Mouse (Mus musculus): ENCODE measurements around the gene Mmp28. TPM values are rescaled to one million over a fixed set of nuclear protein-coding genes. Genes with fewer than 3 reads are reported as not detected.

Gene Mmp28
- total RNA-seq, 2 experiments from 2014 or later = 3.7 to 4.0 TPM

DNA sequence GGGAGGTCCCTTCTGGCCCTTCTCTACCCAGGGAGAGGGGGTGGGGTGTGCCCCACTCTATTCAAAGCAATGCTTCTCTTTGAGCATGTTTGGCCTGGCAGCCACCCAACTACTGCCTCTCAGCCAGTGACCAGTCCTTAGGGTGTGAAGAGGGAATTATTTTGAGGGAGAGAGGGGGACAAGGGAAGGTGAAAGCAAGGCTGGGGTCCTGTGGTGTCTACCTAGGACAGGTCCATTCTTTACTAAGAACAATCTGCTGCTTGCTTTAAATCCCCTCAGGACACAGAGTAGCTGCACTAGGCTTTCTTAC is 14.0 kb downstream of the Mmp28 start:
- DNase-seq = peak; percentile 25
- intact Hi-C loops (cut with DNase I; ENCODE audit: low total_unique reads) = no loop called here

DNA sequence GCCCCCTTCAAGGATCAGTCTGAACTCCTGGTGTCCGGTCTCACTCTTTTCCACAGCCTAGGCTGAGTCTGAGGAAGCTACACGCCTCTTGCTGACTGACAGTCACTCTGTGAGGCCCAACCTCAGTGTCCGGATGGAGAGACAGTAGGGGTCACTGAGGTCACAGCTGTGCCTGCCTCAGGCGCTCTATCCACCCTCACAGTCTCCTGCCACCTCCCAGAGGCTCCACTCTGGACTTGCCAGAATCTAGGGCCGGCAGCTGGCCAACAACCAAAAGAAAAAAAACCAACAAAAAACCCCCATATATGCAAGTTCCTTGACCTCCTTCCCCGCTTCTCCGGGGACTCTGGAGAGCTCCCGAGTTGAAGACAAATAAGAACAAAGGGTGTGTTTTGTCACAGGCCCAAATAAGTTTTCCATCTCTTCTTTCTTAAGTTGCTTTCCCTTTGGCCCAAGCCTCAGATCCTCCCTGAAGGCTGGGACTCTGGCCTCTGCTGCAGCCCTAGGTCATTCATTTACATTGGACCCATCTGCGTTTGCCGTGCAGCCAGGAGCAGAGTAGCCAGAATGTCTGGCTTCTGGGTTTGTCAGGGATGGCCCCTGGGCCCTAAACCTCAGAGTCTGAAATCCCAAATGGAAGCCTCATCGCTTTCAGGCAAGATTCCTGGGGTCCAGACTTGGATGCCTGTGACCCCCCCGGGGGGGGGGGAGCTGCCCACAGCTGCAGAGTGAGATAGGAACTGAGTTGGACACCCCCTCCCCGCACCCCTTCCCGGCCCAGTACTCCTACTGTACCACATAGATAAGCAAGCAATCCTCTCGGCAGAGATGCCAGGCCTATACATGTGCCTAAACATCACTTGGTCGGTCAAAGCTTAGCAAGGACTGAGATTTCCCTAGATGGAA is 14.6 kb downstream of the Mmp28 start:
- DNase-seq = peak; percentile 44
- intact Hi-C loops (cut with DNase I; ENCODE audit: low total_unique reads) = no loop called here

DNA sequence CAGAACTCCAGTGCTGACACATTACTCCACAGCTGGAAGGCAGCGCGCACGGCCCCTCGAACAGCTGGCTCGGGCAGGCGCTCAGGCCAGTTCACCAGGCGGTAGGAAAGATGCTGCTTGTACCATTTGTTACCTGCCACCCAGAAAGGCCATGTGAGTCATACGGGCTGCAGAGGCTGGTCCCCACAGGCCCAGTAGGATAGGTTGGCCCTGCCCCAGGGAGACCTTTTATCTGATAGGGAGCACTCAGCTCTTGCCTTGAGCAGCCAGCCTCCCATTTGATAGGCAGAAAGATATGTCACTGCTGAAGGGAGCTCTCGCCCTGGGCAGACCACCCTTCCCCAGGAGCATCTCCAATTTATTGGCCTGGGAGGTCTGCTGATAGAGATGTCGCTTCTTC is 15.3 kb downstream of the Mmp28 start:
- DNase-seq = peak; percentile 14
- intact Hi-C loops (cut with DNase I; ENCODE audit: low total_unique reads) = no loop called here

DNA sequence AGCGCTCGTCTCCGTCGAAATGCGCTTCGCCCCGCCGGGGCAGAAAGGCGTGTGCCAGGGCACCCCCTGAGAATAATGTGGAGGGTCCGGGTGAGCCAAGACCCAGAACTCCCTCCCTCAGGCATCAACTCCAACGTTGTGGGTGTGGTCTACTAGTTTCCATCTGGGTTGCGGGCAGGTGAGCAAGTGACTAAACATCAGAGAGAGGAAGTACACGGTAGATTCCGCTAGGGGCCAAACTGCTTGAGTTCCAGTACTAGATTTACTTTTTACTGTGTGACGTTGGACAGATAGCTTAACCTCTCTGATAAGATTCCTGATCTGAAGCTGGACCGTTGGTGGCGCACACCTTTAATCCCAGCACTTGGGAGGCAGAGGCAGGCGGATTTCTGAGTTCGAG is 17.9 kb downstream of the Mmp28 start:
- intact Hi-C loops (cut with DNase I; ENCODE audit: low total_unique reads) = no loop called here

DNA sequence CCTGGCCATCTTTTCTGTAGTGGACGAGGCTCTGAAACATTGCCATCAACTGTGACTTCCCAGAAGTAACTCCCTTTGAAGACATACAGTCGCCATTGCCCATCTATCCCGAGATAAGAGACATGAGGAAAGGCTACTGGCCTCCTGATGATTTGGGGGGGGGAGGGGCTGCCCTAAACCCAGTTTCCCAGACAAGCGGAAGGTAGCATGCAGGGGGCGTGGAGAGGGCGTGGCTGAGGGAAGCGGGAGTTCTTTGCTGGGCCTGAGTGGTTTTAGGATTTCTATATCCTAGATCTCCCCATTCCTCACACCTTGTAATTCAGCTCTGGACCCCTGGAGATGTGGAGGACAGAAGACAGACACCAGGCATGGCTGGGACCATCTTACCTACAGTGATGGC is 19.0 kb downstream of the Mmp28 start:
- DNase-seq = no peak
- intact Hi-C loops (cut with DNase I; ENCODE audit: low total_unique reads) = loop anchor here (2.0 kb wide), 1 partner anchor 25 kb away; no protein-coding TSS in a partner anchor

More for the DNA sequence above, 17.9 kb downstream of the Mmp28 start:
- no peak for DNase-seq

DNA sequence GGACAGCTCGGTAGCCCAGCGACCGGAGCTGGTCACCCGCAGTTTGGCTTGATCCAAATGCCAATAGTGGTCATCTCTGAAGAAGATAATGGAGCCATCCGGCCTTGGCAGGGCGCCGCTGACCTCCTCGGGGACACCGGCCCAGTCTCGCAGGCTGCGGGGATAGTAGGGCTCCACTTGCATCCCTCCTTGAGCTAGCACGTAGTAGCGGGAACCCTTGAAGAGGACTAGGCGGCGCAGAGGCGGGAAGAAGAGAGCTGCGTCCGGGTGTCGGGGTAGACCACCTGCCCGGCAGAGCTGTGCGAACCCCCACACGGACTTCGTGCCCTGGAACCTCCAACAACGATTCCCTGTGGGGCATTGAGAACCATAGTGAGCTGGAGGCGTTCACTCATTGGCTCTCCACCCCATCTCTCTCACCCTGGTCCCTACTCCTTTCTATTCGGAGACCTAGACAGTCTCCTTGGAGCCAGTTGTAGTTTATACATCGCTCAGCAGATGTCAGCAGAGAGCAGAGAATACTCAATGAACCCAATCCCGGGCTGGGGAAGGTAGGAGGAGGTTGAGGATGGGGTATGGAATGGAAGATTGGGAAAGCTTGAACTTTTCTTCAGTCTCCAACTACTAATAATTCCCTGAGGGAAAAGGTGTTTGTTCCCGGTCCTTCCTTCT is 20.1 kb downstream of the Mmp28 start:
- intact Hi-C loops (cut with DNase I; ENCODE audit: low total_unique reads) = loop anchor here (2.0 kb wide), 1 partner anchor 26 kb away; no protein-coding TSS in a partner anchor

DNA sequence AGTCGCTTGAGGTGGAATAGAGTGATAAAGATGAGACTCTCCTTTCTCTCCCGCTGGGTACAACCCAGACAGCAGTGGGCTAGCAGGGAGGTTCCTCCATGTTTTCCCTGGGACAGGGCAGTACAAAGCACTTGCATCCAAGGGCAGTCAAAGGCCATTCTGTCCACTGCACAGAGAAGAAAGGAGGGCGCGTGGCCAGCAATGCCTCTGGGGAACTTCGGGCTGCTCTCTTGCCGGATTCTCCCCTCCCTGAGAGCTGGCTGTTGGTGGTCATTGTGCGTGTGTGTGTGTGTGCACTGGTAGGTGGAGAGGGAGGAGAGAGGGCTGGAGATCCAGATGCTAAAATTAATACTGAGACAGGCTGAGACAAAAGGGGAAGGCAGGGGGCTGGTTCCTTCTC is 21.6 kb downstream of the Mmp28 start:
- DNase-seq = peak; percentile 49
- intact Hi-C loops (cut with DNase I; ENCODE audit: low total_unique reads) = no loop called here

More for the DNA sequence above, 20.1 kb downstream of the Mmp28 start:
- DNase-seq = peak; percentile 64

DNA sequence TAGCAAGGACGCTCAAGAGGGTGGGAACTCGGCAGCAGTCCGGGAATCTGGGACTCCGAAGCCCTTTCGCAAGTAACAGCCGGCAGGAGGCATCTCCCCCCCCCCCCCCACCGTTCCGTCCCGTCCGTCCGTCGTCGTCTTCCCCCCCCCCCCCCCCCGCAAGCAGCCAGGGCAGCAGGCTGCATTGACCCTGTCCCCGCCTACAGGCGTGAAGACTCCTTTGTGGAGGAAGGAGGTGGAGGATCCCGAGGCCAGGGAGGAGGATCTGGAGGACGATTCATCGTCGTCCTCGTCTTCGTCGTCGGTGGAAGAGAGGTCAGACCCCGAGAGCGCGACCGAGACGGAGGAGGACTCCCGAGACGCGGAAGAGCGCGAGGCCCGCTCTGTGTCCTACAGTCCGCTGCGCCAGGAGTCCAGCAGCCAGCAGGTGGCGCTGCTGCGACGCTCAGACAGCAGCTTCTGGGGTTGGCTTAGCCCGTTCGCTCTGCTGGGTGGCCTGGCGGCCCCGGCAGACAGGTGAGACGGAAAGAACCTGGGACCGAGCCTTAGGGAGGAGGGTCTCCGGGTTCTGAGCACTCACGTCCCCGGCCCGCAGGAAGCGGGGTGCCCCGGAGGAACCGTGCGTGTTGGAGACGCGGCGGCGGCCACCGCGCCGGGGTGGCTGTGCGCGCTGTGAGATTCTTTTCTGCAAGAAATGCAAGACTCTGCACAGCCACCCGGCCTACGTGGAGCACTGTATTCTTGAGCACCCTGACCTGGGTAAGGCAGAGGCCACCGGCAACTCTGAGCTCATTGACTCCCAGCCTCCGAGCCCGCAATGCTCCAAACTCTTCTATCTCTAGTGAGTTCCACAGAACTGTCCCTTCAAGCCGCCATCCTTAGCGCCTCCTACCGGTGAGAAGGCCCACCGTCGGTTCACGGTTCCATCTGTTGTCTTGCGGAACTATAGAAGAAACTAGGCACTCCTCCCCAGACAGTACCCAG is 22.5 kb downstream of the Mmp28 start:
- intact Hi-C loops (cut with DNase I; ENCODE audit: low total_unique reads) = no loop called here
- peak; percentile 82 for DNase-seq

DNA sequence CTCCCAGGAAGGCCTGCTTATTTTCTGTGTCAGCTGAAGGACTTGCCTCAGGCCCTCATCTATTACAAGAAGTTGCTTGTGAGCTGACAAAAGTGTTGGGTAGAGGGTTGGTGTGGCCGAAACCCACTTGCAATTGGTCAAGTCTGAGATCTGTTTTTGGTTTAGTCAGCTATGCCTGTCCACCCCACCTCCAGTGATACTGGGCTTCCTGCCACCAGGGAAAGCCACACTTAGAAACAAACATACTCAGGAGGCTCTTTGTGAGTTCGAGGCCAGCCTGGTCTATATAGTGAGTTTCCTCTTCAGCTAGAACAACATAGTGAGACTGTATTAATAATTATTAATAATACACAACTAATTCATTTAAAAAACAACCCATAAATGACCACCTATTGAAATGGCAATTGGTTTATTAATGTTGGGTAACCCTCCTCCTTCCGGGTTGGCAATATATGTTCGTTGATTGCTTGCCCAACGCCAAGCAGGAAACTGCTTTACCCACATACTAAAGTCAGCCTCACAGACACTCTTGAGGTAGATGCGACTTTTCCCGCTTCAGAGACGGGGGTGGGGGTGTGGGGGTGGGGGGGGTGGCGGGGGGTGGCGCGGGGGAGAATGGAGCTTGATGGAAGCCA is 23.3 kb downstream of the Mmp28 start:
- DNase-seq = no peak
- intact Hi-C loops (cut with DNase I; ENCODE audit: low total_unique reads) = no loop called here

DNA sequence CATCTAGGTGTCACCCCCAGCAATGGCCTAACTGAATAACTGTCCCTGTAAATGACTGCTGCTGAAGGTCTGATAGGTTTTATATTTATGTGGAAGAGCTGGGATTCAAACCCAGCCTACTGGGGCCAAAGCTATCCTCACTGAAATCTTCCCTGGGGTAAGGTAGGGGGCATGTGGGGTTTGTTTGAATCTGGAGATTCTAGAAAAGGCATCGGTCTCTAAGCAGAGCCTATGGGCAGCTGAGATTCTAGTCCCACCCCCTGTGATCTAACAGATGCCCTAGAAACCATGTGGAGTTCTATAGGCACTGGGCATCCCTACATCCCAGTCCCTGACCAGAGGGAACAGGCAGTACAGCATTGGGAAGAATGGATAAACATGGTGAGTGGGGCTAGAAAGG is 25.5 kb downstream of the Mmp28 start, which contains the start of gene 1700020L24Rik:
1700020L24Rik (plus strand) TSS at position 301 of the 400 bp plus-strand sequence.
- no peak for DNase-seq
- intact Hi-C loops (cut with DNase I; ENCODE audit: low total_unique reads) = no loop called here

DNA sequence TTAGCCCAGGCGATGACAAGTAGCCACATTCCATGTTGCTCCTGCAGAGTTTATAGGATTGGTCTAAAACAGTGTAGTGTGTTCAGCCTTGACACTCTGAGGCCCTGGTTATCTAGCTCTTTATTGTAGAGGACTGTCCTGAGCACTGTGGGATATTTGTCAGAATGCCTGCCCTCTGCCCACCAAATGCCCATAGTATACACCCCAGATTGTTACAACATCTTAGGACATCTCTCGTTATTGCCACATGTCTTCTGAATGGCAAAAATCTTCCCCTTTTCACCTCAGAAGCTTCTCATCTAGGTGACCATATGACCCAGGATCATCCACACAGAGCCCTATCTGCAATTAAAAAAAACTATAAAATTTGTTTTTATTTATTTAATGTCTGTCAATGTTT is 30.3 kb downstream of the Mmp28 start:
- intact Hi-C loops (cut with DNase I; ENCODE audit: low total_unique reads) = no loop called here
- no peak for DNase-seq

DNA sequence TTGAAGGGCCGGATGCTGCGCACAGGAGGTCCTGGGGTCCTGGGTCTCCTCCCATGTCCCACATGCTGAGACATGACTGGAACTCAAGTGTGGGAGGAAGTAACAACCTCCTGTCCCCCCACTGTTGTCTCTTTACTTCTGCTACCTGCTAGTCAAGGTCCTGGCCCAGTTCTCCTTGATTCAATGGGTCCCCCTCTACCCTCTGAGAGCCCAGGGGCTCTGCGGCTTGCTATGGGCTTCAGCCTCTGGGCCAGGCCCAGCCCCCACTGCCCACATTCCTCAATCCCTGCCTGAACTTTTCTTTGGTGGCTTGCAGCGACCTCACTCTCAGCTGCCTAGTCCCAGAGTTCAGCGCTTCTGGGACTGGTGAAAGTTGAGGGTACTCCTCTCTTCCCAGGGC is 33.5 kb downstream of the Mmp28 start, which contains the start of gene Gas2l2:
Gas2l2 (minus strand) TSS at position 101 of the 400 bp plus-strand sequence.
- no peak for DNase-seq
- intact Hi-C loops (cut with DNase I; ENCODE audit: low total_unique reads) = loop anchor here (10.0 kb wide), 1 partner anchor 105 kb away; no protein-coding TSS in a partner anchor

DNA sequence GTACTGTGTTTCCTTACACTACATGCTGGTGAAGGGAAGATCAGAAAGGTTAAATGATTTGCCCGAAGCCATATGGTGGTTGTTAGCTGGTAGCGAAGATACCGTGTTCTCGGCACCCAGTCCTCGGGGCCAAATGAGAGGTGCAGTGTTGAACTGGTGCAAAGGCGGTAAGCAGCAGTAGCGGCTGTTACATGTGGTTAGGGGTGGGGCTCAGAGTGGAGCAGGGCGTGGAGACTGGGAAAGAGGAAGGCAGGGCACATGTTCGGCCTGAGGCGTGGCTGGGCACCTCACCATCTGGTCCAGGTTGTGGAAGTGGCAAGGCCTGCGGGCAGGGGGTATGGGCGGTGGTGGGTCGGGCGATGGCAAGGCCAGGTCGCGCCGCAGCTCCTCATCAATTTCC is 35.9 kb downstream of the Mmp28 start:
- DNase-seq = no peak
- intact Hi-C loops (cut with DNase I; ENCODE audit: low total_unique reads) = loop anchor here (10.0 kb wide), 1 partner anchor 102 kb away; no protein-coding TSS in a partner anchor

DNA sequence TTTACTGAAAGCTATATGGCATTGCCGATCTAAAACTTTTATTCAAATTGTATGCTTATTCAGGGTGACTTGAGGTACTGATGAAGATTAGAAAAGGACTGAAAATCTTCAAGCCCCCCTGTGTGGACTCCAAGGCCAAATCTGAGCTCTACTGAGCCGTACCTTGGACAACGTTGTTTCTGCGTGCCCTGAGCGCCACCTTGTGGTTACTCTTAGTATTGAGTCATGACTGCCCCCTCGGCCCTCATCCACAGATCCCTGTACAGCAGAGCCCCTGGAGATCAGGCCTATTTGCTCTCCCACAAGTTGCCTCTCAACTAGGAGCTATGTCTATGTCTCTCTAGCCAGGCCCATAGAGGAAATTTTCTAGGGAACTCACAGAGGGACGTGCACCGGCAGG is 38.2 kb downstream of the Mmp28 start:
- intact Hi-C loops (cut with DNase I; ENCODE audit: low total_unique reads) = loop anchor here (5.0 to 10.0 kb wide), 2 partner anchors 67 to 100 kb away; no protein-coding TSS in a partner anchor
- peak; percentile 57 for DNase-seq

DNA sequence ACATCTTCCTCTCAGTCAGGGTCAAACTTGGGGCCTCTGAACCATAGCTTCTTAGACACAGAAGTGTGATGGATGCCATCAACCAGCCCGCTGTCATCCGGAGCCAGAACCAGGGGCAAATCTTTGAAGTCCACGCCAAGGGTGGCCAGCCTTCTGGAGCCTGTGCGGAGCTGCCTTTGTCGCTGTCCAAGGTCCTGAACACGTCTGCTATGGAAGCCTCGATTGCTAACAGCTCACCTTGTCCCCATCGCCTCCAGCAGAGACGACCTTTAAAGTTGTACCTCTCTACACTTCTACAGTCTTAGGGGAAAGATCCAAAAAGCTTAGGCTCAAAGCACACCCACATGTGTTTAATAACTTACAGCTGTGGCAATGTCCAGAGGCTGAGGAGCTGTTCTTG is 41.6 kb downstream of the Mmp28 start:
- intact Hi-C loops (cut with DNase I; ENCODE audit: low total_unique reads) = loop anchor here (5.0 to 10.0 kb wide), 2 partner anchors 64 to 97 kb away; no protein-coding TSS in a partner anchor
- DNase-seq = peak; percentile 67

DNA sequence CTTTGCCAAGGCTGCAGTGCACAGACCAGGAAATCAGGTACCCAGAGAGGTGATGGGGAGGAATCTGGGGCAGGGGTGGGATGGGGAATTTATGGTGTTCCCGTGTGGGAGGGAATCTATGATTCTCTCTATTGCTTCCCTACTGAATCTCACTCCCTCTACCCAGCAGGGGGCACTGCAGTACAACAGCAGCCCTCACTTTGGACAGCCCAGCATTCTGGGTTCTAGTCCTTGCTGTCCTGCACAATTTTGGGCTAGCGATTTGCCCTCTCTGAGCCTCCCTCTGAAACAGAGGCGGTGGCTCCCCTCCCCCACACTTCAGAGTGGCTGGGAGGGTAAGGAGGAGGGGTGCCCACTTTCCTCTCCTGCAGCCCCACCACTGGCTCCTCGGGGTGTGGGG is 42.5 kb downstream of the Mmp28 start:
- intact Hi-C loops (cut with DNase I; ENCODE audit: low total_unique reads) = loop anchor here (5.0 to 10.0 kb wide), 2 partner anchors 63 to 96 kb away; no protein-coding TSS in a partner anchor

DNA sequence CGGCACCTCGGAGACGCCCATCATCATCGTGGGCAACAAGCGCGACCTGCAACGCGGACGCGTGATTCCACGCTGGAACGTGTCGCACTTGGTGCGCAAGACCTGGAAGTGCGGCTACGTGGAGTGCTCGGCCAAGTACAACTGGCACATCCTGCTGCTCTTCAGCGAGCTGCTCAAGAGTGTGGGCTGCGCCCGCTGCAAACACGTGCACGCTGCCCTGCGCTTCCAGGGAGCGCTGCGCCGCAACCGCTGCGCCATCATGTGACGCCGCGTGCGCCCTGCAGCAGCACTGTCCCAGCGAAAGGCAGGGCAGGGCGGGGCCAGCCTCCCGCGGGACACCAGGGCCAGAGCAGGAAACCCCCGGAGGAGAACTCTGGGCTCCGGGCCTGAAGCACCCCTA is 44.3 kb downstream of the Mmp28 start:
- DNase-seq = no peak
- intact Hi-C loops (cut with DNase I; ENCODE audit: low total_unique reads) = no loop called here

More for the DNA sequence above, 42.5 kb downstream of the Mmp28 start:
- no peak for DNase-seq

DNA sequence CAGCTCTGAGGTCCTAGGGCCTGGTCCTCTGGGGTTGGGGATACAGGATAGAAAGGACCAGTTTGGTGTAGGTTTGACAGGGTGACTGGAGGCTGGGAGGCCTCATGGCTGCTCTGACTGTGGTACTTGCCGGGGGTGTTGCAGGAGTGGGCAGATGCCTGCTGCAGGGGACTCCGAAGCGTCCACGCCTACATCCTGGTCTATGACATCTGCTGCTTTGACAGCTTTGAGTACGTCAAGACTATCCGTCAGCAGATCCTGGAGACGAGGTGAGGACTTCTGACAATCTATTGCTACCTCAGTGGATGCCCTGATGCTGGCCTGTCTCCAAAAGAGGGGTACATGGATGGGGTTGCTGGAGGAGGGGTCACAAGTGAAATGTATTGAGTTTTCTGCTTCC is 45.2 kb downstream of the Mmp28 start:
- DNase-seq = no peak
- intact Hi-C loops (cut with DNase I; ENCODE audit: low total_unique reads) = no loop called here

DNA sequence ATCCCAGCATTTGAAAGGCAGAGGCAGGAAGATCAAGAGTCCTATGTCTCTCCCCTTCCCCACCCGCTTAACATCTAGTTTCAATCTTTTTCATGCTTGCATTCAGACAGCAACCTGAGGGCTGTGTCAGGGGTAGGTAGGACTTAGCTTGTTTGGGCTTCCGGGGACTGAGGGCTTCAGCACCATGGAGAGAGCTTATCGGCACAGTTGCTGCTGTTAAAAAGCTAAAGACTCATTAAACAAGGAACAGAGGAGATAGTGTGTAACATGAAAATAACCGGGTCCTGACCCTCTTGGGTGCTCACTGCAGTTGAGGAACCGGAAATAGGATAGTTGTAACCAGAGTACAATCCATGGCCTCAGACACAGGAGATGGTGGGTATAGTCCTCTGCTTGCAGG is 45.8 kb downstream of the Mmp28 start:
- intact Hi-C loops (cut with DNase I; ENCODE audit: low total_unique reads) = no loop called here
- peak; percentile 31 for DNase-seq
